Mouse (Mus musculus): Measurements from ENCODE around the gene Sulf2.

Sulf2 gene

GRCm38 (mm10) chr2:166115571-166116277, 39.7 kb downstream of the Sulf2 start:
- DNase-seq = no peak

- DNase-seq = no peak
Measured at GRCm38 (mm10) chr2:166112986-166113385, 42.5 kb downstream of the Sulf2 start.

- no peak for DNase-seq
Measured at GRCm38 (mm10) chr2:166111831-166112250, 43.6 kb downstream of the Sulf2 start.

GRCm38 (mm10) chr2:166111238-166111637, 44.2 kb downstream of the Sulf2 start:
- DNase-seq = no peak

GRCm38 (mm10) chr2:166110764-166111163, 44.7 kb downstream of the Sulf2 start:
- DNase-seq = no peak

- DNase-seq = peak; percentile 91 to 94
Measured at GRCm38 (mm10) chr2:166108326-166108725, 47.1 kb downstream of the Sulf2 start.

- no peak for DNase-seq
Measured at GRCm38 (mm10) chr2:166107911-166108310, 47.6 kb downstream of the Sulf2 start.

- DNase-seq = peak in 1 of 2 experiments; percentile 49
Measured at GRCm38 (mm10) chr2:166106631-166107030, 48.8 kb downstream of the Sulf2 start.

GRCm38 (mm10) chr2:166105911-166106310, 49.6 kb downstream of the Sulf2 start:
- no peak for DNase-seq

GRCm38 (mm10) chr2:166102893-166103292, 52.6 kb downstream of the Sulf2 start:
- DNase-seq = no peak

- DNase-seq = peak; percentile 61 to 62
Measured at GRCm38 (mm10) chr2:166100309-166101262, 54.9 kb downstream of the Sulf2 start.

GRCm38 (mm10) chr2:166098292-166098933, 57.0 kb downstream of the Sulf2 start:
- no peak for DNase-seq

GRCm38 (mm10) chr2:166097443-166098291, 57.8 kb downstream of the Sulf2 start:
- peak; percentile 60 to 64 for DNase-seq

- DNase-seq = no peak
Measured at GRCm38 (mm10) chr2:166096834-166097233, 58.6 kb downstream of the Sulf2 start.

GRCm38 (mm10) chr2:166096300-166096699, 59.2 kb downstream of the Sulf2 start:
- no peak for DNase-seq

- DNase-seq = no peak
Measured at GRCm38 (mm10) chr2:166092412-166092811, 63.1 kb downstream of the Sulf2 start.

- no peak for DNase-seq
Measured at GRCm38 (mm10) chr2:166091599-166091998, 63.9 kb downstream of the Sulf2 start.

GRCm38 (mm10) chr2:166090131-166090581, 65.3 kb downstream of the Sulf2 start:
- DNase-seq = no peak

GRCm38 (mm10) chr2:166088991-166089390, 66.5 kb downstream of the Sulf2 start:
- no peak for DNase-seq

- DNase-seq = no peak
Measured at GRCm38 (mm10) chr2:166086457-166087233, 68.8 kb downstream of the Sulf2 start.

- no peak for DNase-seq
Measured at GRCm38 (mm10) chr2:166085780-166086179, 69.7 kb downstream of the Sulf2 start.
